Mouse (Mus musculus): ENCODE measurements around the gene Wdr25.
"Not testable (repeated sequence)": the region's sequence is repeated elsewhere in the genome, so short reads cannot be mapped to it uniquely, and the experiment has no call there.

The Wdr25 gene

DNA sequence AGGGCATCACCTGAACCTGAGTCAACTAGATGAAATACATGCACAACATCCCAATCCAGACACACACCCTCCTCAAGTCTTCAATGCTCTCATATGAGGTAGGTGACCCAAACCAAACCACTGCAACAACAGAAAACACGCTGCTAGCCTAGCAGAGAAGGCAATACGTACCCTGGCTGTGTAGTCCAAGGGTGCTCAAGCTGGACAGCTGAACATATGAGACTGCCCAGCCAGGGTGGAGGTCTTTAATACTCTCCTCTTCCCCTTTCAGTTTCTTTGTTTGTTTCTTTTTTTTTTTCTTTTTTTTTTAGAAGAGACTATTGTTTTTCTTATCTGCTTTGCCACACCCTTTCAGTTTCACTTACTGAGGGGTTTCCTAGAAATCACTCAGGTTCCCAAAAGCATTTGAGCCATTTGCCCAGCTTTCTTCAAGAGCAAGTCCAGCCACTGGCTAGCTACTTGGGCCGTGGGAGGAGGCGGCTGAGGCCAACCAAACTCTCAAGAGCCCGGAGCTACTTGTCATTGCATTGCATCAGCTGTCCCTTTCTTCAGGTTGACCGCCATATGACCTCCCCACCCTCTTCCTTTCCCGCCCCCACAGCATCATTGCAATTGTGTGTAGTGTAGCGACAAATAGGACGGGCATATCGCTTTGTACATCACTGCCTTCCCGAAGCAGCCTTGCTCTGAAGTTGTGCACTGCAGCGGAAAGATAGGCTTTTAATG, at the start of gene Wdr25:
Gene Wdr25, plus strand, starts transcription at position 643 of the 726 bp plus-strand sequence.
- DNase-seq (ENCODE audit: inconsistent ontology term) = no peak

DNA sequence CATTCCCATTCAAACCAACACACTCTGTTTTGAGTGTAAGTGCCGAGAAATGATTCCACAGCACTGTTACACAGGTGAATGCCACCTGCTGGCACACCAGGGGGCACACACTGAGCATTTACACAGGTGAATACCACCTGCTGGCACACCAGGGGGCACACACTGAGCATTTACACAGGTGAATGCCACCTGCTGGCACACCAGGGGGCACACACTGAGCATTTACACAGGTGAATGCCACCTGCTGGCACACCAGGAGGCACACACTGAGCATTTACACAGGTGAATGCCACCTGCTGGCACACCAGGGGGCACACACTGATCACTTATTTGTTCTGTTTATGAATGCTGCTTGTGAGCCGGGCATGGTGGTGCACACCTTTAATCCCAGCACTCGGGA, 45.4 kb upstream of the Wdr25 start:
- DNase-seq (ENCODE audit: inconsistent ontology term) = not testable (repeated sequence)

DNA sequence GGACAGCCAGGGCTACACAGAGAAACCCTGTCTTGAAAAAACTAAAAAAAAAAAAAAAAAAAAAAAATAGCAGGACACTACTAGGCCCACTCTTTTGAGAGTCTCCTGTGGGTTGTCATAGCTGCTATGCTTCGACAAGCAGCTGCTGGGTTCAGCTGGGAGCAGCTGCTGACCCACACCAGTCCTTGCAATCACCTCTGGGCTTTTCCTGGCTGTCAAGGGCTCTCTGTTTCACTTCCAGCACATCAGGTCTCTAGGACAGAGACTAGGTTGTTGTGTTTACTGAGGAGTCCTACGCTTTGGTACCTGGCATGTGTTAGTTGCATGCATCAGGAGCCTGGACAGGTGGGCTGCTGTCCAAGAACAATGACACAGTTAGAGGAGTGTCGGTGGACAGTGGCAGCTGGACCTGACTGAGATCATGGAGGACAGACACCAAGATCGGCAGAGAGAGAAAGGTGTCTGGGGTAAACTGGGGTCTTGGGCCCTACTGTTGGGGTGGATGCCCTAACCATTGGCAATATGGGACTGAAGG, 43.9 kb upstream of the Wdr25 start:
- DNase-seq (ENCODE audit: inconsistent ontology term) = no peak

DNA sequence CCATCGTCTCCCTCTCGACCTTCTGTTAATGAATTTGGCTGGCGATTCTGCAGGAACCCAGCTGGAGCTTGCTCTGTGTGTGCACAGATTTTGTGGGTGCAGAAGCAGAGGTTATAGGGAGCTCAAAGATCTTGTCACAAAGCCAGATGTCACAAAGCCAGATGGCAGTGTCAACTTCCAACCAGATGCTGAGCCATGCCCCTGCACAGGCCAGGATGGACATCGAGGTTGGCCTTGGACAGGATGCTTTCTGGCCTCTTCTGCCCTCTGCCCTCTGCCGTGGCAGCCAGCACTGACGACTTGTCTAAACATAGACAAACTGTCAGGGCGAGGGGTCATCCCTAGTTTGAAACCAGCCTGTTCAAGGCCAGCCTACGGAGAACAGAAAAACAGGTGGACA, 43.3 kb upstream of the Wdr25 start:
- no peak for DNase-seq (ENCODE audit: inconsistent ontology term)

DNA sequence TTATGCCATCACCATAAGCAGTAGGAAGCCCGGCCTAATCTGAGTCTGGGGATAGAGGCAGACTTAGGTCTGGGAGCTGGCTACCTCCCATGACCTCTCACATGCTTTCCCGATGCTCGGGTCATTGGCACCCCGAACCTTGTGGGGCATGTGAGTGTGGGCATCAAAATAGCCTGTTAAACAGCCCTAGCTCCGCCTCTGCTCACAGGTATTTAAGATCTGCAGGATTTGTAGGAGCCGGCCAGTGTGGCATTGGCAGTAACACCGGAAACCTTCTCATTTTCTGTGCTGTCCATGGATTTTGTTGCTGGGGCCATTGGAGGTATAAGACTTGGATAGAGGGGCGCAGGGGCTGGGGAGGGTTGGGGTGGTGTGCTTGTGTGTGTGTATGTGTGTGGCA, 42.5 kb upstream of the Wdr25 start:
- no peak for DNase-seq (ENCODE audit: inconsistent ontology term)

DNA sequence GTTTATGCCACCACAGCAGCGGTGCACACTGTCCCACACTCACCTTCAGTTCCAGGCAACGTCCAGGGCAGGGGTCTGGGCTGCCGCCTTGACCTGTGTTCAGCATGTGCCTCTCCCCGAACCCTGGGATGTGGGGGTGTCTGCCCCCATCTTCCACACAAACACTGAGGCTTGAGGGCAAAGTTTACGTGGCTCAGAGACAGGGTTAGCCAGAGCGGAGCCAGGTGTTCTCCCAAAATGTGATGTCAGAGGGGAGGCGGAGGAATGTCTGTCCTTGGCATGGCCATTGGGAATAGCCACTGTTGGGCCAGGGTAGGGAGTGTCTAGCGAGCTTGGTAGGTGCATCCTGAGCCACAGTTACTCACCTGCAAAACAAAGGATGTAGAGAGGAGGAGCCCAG, 40.6 kb upstream of the Wdr25 start:
- no peak for DNase-seq (ENCODE audit: inconsistent ontology term)

DNA sequence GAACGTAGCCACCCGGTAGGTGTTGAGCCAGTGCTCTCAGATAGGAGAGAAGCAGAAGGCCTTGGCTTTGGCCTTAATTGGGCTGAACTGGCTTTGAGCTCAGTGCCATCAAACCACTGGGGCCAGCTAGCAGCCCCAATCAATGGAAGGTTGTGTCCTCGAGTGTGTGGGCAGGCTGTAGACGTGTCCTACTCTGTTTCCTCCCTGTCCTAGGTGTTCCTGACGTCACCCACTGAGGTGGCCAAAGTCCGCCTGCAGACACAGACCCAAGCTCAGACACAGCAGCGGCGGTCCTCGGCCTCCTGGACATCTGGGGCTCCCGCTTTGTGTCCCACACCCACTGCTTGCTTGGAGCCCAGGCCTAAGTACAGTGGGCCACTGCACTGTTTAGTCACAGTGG, 38.4 kb upstream of the Wdr25 start:
- no peak for DNase-seq (ENCODE audit: inconsistent ontology term)

DNA sequence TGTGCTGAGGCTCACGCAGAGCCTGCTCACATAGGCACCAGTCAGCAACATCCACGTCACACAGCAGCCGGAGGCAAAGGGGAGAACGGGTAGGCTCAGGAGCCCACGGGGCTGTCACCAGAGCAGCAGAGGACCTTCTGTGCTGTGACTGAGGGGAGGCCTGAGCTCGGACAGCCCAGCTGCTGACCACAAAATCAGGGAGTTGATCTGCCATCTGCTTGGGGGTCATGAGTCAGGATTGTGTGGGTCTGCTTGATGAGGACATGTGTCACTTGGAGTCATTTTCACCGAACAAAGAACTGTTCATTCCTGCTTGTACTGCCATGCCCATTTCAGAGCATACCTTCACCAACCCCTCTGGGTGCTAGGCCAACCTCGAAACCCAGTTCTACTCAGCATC, 37.2 kb upstream of the Wdr25 start:
- no peak for DNase-seq (ENCODE audit: inconsistent ontology term)

DNA sequence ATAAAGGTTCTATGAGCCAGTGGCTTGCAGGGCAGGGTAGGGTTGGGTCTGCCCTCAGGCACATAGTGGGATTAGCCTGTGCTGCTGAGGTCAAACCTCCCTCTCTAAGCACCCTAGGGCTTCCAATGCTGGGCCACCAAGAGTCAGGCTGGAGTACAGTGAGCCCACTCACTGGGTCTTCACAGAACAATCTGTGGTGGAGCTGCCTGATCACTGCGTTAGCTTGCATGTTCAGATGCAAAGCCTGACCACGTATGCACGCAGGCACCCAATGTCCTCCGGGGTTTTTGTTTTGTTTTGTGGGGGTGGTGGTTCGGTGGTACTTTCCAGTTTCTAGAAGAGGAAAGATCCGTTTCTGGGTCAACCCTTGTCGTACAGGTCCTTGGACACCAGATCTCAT, 36.3 kb upstream of the Wdr25 start:
- DNase-seq (ENCODE audit: inconsistent ontology term) = no peak

DNA sequence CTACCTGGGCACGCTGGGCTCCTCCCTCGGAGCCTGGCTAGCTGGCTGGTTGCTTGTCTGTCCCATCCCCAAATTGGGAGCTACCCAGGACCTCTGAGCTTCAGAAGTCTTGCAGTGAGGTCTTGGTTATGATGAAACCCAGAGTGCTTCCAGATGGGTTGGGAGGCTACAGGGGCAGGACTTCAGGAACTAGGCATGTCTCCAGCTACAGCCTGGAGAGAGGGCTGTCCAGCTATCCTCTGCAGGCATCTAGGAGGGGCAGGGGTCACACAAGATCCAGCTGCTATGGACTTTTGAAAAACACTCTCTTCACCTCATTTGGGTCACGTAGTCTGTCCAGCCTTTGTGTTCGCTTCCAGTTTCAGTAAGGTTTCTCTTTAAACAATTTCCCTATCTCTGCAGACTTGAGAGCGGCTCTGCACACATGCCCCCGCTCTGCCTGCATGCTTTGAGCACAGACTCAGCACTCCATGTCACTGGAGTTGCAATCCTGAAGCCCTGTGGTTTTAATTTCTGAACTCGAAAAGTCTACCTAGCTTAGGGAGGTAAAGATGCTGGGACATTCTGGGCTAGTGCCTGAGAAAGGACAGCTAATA, 35.7 kb upstream of the Wdr25 start:
- no peak for DNase-seq (ENCODE audit: inconsistent ontology term)

DNA sequence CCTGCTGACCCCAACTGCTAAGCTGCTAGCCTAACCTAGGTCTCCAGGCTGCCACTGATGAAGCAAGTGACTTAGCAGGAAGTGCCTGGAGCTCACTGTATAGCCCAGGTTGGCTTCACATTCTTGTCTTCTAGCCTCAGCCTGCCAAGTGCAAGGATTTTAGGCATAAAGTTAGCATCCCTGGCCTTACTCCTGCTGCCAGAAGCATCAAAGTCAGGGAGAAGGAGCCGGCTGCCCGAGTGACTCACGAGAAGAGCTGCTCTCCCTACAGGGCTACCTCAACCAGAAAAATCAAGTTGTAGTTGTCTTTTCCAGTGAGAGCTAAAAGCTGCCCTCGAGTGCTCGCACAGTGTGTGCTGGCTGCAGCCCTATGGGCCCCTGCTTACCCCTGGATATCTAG, 34.9 kb upstream of the Wdr25 start:
- DNase-seq (ENCODE audit: inconsistent ontology term) = no peak

DNA sequence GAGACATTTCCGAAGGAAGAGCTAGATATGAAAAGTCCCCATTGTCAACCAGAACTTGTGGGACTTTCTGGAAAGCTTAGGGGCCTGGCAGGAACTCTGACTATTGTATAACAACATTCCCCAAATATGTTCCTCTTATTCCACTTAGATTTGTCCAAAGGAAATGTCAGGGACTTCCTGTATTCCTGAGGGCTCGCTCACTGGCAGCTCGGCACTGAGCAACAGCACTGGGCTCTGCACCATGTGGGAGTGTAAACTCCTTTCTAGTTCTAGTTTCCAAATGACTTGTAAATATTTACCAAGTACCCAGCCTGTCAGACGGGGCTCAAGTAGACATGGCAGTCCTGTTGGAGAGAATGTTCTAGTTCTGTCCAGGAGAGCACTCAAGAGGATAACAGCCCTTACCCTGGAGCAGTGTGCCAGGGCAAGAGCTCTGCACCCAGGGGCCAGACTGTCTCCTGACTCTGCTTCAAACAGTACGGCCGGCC, 28.4 kb upstream of the Wdr25 start:
- DNase-seq (ENCODE audit: inconsistent ontology term) = no peak

DNA sequence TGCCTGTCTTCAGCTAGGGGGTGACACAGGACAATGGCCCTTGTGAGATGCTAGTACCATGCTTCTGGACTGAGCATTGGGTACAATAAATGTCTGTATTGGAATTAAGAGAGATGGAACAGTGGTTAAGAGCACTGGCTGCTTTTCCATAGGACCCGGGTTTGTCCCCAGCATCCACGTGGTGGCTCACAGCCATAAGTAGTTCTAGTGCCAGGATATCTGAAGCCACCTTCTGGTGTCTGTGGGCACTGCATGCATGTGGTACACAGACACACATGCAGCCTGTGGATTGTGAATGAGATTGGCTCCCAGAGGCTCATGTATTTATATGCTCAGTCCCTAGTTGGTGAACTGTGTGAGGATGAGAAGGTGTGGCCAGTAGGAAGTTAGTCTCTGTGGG, 23.9 kb upstream of the Wdr25 start:
- DNase-seq (ENCODE audit: inconsistent ontology term) = no peak

DNA sequence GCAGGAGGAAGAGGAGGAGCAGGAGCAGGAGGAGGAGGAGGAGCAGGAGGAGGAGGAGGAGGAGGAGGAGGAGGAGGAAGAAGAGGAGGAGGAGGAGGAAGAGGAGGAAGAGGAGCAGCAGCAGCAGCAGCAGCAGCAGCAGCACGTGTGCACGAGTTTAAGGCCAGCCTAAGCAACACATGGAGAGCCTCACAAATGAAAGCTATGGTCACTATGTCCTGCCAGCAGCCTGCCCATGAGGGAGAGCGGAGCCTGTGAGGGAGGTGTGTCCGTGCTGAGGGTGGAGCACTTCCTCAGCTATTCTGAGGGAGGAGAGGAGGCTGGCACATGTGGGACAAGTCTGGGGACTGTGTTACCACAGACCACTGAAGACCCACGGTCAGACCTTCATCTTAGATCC, 20.3 kb upstream of the Wdr25 start:
- DNase-seq (ENCODE audit: inconsistent ontology term) = no peak

DNA sequence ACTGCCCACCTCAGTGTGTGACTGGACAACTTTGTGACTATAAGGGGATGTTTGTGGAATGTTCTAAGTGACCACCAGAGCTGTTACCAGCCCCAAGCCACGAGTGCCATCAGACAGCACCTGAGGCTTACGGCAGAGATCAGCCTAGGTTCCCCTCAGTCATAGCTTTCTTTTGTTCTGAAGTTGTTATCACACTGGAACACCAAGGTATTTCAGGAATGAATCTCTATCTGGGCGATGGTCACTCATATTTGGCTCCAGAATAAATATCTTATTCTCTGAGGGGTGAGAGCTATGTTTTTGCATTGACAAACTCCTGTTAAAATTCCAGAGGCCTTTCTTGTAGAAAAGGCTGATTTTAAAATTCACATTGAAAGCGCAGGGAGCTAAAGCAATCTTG, 14.3 kb upstream of the Wdr25 start:
- no peak for DNase-seq (ENCODE audit: inconsistent ontology term)

DNA sequence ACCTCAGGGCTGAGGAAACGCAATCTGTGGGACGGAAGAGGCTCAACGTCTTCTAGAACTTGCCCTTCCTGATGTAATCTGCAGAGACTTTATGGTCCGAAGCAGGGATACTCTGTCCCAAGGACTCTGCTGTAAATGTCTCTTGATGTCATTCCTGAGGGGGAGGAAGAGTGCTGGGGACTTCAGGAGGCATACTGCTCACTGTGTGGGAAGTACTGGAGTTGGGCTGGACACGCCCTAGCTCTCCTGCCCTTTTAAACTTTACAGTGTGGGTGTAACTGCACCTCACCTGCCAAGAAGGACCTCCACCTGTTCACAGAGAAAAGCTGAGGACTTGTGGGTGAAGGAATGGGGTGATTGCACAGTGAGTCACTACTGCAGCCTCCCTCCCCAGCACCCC, 12.8 kb upstream of the Wdr25 start:
- DNase-seq (ENCODE audit: inconsistent ontology term) = no peak

DNA sequence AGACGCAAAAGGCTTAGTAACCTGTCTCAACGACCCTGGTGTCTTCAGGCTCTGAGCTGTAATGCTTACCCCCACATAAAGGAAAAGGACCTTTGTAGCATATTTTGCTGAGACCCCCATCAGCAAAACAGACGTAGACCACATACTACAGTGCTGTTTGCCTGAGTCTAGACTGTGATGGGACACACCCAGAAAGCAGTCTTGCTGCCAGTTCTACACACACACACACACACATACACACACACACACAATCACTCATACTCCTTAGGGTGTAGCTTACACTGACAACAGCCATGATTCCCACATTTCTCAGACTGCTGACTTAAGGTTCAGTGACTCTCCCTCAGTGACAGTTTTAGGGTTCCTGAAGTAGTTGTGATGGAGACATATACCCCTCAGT, 12.2 kb upstream of the Wdr25 start:
- no peak for DNase-seq (ENCODE audit: inconsistent ontology term)

DNA sequence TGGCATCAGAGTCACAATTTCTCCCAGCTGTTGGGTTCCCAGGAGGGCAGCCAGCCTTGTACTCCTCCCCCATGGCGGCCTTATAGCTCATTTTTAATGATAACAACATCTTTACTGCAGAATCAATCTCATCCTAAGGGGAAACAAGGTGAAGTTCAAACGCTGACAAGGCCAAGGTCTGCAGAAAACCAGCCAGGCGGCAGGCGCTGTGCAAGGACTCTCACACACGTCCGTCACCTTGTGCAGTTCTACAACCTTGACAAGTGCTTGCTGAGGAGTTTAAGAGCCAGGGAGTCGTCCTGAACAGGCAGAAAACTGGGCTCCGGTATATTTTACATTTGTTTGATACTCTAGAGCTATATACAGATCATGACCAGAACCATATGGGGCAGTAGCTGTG, 10.7 kb upstream of the Wdr25 start:
- DNase-seq (ENCODE audit: inconsistent ontology term) = no peak

DNA sequence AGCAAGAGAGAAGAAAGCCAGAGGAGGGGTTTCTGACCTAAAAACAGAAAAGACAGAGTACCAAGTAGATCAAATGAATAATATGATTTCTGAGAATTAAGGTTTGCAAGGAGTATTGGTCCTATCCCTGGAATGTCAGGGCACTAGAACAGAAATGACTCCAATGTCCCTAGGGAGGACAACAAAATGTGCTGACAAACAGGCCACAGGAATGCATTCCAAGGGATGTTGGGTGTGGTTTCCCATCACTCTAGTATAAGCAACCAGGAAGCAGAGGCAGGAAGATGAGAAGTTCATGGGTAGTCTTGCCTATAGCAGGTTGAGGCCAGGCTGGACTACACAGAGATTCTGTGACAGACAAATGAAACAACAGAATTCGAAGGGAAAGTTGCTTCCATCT, 7.5 kb upstream of the Wdr25 start:
- DNase-seq (ENCODE audit: inconsistent ontology term) = no peak

DNA sequence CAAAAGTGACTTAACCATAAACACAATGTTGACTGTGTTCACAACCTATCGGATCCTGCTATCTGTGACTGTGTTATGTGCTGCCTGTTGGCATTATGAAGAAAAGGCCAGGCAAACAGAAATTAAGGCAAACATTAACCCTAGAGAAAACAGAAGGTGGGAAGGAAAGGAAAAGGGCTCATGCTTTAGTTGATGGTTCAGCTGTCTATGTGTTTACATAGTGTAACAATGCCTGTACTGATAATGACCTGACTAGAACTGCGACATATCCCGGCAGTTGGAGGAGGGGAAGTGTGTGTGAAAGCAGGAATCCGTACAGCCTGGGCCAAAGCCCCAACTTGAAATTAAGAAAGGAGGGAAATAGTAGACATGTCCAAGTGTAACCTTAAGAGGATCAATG, 6.4 kb upstream of the Wdr25 start:
- DNase-seq (ENCODE audit: inconsistent ontology term) = no peak

DNA sequence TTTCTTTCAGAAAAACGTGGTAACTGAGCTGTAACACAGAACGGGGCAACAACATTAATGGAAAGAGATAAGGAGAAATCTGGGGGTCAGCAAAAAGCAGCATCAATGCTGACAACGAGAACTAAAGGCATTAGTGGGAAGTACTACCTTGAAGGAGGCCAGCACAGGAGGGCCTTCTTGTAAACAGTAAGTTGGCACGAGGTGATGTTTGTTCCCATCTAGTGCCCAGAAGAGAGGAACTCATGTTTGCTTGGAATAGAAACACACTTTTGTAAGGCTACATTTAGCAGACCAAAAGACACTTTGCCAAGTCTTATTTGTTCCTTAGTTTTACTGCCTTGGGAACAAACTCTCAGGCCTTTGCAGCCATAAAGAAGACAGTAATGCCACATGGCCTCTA, 4.8 kb upstream of the Wdr25 start:
- no peak for DNase-seq (ENCODE audit: inconsistent ontology term)

DNA sequence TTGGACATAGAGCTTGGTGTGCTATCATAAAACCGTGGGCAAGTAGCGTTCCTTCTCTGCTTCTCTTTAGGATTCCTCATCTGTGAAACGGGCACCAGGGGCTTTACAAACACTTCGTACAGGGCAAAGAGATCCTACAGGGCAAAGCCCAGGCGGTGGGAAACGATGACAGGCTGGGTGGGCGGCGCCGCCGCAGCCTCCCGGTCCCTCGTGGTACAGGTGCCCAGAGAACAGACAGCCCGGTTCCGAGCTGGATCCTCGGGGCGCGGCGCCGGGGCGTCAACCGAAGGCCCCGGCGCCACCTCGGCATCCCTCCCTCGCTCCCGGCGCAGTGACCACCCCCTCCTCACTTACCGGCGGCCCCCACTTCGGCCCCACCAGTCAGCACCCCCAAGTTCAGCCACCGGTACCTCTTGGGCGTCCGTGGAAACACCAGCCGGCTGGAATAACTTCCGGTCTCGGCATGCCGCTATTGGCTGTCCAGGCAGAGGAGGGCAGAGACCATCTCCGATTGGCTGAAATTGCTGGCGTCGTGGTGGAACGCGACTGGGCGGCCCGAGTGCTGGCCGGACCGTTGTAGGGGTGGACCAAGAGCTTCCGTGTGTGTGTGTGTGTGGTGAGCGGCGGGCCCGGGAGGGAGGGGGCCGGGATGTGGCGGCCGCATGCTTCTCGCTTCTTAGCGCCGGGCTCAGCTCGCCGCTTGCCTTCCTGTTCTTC, 442 bp downstream of the Wdr25 start, which contains the start of gene Wars:
Gene Wars, minus strand, starts transcription at position 460 of the 717 bp plus-strand sequence.
- peak; percentile 96 for DNase-seq (ENCODE audit: inconsistent ontology term)

DNA sequence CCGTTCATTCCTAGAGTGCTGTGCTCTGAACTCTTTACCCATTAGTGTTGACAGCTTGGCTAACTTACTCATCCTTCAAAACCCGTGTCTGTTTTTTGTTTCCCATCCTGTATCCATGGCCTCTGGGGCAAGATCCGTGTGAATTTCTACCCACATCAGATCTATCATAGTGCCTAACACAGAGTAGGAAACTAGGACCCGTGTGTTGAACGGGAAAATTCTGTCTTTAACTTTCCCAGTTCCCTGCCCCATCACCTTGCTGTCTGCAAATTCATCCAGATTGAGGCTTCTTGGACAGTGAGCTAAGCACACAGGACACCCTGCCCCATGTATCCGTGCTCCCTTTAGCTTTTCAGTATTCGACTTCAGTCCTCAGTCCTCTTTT, 993 bp downstream of the Wdr25 start:
- no peak for DNase-seq (ENCODE audit: inconsistent ontology term)

Data from Muller cell, postnatal 12 days (primary cell).